Mouse (Mus musculus) CH12F3 (cell line): ENCODE results near the gene Scarb1.

Experiments used
- in situ Hi-C: fragments of 300-500 bp; cut with MboI; formaldehyde crosslinking; loops from 2 replicates; pipeline ENCODE4 v1.14.3; 2020; ENCODE audit warnings: low sequenced_read_pairs

Scarb1 gene

DNA sequence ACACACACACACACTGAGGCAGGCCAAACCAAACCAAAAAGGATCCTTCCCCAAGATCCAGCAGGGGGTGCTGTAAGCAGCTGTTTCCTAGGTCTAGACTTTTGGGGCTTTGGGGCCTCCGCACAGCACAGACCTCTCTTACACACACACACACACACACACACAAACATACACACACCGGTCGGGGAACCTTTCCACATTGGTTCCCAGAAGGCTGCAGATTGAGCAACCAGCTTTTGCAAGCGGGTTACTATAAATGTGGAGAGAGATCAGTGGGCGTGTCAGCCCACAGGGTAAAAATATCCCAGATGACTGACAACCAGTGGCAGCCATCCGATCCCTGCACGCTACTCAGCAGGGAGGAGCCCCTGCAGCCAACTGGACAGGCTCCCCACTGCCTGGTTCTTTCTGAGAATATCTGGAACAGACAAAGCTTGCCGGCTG lies 67.2 kb downstream of the Scarb1 start:
- in situ Hi-C loops: loop anchor here (10.0 kb wide), 1 partner anchor 91 kb away; no protein-coding TSS in a partner anchor

DNA sequence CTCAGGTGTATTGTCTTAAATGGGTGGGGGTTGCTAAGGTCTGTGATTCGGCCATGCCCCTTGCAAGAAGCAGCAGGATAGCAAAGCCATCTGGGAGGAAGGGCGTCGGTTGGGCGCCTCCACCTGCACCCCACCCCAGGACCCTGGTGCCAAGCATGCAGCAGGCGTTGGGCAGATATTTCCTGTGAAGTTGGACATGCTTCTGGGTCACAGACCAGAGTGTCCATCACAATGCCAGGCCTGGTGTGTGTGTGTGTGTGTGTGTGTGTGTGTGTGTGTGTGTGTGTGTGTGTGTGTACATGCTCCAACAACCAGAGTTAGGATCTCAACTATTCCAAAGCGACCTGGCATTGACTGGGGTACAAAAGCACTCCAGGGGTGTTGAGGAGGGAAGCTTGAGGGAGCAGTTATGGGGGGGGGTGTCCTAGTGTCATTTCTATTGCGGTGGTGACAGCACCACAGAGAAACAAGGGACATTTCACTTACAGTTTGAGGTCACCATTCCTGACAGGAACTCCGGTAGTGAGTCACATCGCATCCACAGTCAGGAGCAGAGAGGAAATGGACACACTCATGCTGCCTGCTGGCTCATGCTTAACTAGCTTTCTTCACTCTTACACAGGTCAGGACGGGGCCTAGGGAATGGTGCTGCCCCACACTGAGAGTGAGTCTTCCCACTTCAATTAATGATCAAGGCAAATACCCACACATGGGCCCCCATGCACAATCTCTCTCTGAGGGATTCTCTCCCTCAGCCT lies 68.5 kb downstream of the Scarb1 start:
- in situ Hi-C loops: loop anchor here (10.0 kb wide), 1 partner anchor 92 kb away; no protein-coding TSS in a partner anchor

DNA sequence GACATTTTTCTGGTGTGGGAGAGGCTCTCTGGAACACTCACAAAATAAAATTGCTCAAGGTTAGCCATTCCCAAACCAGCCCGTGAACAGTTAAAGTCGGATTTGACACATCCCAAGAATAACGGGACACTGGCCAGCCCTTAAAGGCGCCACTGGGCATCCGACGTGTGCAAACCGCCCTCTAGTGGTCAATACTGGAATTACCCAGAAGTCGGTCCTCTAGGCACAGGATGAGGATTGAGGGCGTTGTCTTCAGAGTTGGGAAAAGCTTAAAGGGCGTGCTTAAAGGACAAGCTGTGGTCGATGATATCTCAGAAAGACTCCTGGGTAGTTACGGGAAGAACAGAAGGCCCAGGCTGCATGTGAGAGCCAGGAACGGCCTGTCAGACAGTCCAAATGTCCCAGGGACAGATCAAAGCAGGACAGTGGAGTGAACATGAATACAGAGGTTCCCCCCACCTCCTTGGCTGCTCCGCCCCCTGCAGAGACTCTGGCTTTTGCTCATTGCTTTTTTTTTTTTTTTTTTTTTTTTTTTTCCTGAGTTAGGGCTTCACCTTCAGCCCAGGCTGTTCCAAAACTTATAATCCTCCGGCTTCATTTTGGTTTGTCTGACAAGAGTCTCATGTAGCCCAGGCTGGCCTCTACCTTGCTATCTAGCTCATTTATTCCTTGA lies 69.2 kb downstream of the Scarb1 start:
- in situ Hi-C loops: loop anchor here (10.0 kb wide), 1 partner anchor 93 kb away; no protein-coding TSS in a partner anchor

- in situ Hi-C loops: loop anchor here (10.0 kb wide), 1 partner anchor 94 kb away; no protein-coding TSS in a partner anchor
Observed at GRCm38 (mm10) chr5:125270587-125271130, 70.2 kb downstream of the Scarb1 start.

DNA sequence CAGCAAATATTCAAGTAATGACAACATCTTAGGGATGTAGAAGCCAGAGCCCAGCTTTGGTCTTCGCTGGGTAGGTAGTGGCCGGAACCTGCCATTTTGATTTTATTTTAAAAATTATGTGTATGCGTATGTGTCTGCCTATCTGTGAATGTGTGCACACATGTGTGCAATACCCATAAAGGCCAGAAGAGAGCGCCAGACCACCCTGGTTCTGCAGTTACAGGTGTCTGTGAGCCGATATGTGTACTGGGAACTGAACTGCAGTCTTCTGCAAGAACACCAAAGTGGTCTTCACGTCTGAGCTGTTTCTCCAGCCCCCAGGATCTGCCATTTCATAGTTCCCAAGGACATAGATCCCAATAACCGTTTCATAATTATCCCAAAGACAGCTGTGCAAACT lies 71.1 kb downstream of the Scarb1 start:
- in situ Hi-C loops: loop anchor here (5.0 to 10.0 kb wide), 2 partner anchors 95 to 363 kb away; no protein-coding TSS in a partner anchor

DNA sequence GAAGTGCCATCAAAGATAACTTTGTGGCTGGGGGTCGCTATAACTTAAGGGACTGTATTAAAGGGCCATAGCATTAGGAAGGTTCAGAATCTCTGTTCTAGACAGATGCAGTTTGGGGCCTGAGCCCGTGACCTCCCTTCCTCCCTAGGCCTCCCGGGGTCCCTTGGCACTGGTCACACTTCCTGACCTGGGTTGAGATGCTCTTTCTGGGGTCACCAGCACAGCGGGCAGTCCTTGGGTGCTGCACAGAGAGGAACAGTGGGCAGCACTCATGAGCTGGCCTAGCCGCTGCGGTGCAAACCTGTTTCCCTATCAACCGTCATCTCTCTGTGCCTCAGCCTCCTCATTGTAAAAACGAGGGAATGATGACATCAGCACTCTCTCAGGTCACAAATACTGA lies 71.5 kb downstream of the Scarb1 start:
- in situ Hi-C loops: loop anchor here (5.0 kb wide), 1 partner anchor 362 kb away; no protein-coding TSS in a partner anchor

DNA sequence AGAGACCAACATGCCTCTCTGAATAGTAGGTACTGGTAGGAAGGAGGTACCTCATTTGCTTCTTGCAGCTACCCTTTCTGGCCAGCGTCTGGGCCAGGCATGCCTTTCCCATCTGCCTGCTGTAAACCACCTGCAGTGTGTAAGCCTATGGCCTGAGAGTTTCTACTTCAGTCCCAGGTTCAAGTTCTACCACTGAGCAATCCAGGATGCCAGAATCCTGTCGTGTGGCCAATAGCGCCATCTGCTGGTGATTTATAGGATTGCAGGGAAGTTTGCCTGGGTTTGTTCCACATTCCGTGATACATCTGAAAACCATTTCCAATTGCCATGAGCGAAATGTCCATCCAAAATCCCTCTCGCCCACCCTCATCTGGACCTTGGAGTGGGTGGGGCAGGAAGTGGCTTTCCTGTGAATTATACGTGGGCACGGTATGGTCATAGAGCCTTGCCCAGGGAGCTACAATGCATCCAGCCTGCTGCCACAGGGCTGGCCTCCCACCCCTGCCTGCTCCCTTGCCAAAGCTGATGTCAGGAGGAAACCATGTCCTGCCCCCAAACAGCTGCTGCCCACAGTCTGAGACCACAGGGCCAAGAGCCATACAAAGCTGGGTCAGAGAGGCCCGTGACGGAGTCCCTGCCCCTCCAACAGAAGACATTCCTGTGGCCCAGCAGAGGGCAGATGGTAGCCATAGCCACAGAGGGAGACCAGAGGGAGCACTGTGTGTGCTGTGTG lies 72.7 kb downstream of the Scarb1 start:
- in situ Hi-C loops: loop anchor here (5.0 kb wide), 1 partner anchor 361 kb away; no protein-coding TSS in a partner anchor

GRCm38 (mm10) chr5:125267150-125267961 lies 73.5 kb downstream of the Scarb1 start:
- in situ Hi-C loops: loop anchor here (5.0 kb wide), 1 partner anchor 360 kb away; no protein-coding TSS in a partner anchor

DNA sequence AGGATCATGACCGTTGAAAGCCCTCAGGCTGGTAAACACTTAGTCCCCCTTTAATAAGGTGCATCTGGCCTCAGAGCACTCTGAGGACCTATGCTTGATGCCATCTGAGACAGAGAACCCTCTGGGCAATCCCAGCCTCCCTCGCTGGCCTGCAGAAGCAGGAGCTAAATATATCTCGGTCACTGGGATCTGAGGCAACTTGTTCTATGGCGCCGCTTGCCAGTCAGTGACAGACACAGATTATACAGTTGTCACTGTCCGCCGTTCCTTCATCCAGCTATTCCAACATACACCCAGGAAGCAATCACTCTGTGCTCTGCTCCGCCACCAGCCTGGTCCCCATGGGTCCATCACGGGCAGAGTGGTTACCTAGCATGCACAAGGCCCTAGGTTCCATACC lies 74.8 kb downstream of the Scarb1 start:
- in situ Hi-C loops: loop anchor here (5.0 kb wide), 1 partner anchor 359 kb away; no protein-coding TSS in a partner anchor

DNA sequence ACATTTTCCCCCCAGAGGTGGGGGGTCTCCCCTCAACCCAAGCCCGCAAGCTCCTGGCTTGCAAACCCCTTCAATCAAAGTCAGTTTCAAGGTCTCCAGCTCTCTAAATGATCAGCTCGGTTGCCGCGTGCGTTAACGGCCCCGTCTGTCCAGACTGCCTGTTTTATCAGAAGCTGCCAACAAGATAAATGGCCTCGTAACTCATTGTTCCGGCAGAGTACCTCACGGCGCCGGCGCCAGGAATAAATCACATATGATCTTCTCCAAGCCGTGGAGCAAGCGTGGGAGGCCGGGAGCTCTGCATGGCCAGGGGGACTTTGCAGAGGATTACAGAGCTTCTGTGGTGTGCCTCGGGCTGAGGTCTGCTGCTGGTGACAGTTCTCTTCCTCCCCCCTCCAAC lies 76.2 kb downstream of the Scarb1 start:
- in situ Hi-C loops: loop anchor here (5.0 kb wide), 1 partner anchor 357 kb away; no protein-coding TSS in a partner anchor

DNA sequence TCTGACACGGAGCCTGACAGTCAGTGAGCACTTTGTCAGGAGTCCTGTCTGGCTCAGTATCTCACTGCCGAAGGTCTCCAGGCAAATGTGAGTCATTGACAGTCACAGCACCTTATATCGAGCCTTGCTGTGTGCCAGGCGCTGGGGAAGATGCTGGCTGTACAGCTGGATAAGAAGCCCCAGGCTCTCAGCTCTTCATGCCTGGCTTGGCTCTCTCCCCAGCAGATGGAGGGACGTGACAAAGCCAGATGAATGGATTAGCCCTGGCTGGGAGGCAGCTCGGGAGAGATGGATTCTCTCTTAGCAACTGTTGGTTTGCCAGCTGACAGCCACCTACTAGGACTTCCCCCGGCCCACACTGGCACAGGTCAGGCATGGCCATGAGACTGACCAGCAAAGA lies 78.3 kb downstream of the Scarb1 start:
- in situ Hi-C loops: no loop called here

DNA sequence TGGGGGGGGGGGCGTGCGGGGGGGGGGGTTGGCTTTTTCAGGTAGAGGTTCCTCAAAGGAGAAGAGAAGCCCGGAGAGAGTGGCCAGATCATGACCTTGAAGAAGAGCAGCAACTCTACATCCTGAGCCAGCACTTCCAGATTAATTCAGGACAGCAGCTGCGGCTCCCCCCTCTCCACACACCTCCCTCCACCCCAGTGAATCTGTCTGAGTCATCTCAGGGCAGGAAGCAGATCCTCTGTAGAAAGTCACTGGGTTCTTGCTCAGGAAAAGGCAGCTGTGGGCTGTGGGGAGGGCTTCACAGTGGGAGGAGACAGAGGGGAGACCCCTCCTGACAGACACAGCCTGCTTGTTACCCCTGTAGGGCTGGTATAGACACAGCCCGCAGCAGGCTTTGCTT lies 87.0 kb downstream of the Scarb1 start:
- in situ Hi-C loops: loop anchor here (10.0 kb wide), 1 partner anchor 149 kb away; no protein-coding TSS in a partner anchor

- in situ Hi-C loops: loop anchor here (10.0 kb wide), 1 partner anchor 149 kb away; no protein-coding TSS in a partner anchor
Observed at GRCm38 (mm10) chr5:125253448-125253847, 87.4 kb downstream of the Scarb1 start.

- in situ Hi-C loops: loop anchor here (10.0 kb wide), 1 partner anchor 148 kb away; no protein-coding TSS in a partner anchor
Observed at GRCm38 (mm10) chr5:125252664-125253063, 88.2 kb downstream of the Scarb1 start.

GRCm38 (mm10) chr5:125251885-125252615 lies 88.8 kb downstream of the Scarb1 start:
- in situ Hi-C loops: loop anchor here (10.0 kb wide), 1 partner anchor 147 kb away; no protein-coding TSS in a partner anchor

DNA sequence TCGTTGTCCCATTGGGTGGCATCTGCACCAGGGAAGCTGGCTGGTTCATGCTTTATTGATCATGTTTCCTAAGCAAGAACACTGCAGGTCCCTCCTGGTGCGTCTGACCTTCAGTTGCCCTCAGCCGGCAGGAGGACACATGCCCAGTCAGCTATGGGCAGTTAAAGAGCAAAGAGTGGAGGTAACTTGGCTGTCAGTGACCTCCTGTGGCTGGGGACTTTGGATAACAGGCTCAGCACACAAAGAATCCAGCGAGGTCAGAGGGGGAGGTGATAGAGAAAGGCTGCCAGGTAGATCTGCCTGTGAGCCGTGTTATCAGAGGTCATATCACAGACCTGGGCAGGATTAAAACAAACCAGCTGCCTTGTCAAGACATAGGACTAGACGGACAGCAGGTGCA lies 91.7 kb downstream of the Scarb1 start:
- in situ Hi-C loops: no loop called here

GRCm38 (mm10) chr5:125246711-125247110 lies 94.2 kb downstream of the Scarb1 start:
- in situ Hi-C loops: no loop called here

- in situ Hi-C loops: no loop called here
Observed at GRCm38 (mm10) chr5:125245534-125246151, 95.3 kb downstream of the Scarb1 start.
